Mouse (Mus musculus): ENCODE data around the gene Jarid2. TPM values are rescaled to one million over a fixed set of nuclear protein-coding genes. Genes with fewer than 3 reads are reported as not detected.
A peak's percentile ranks its signal among the peaks of the same experiment; 100 is the strongest.

Gene Jarid2
- polyA plus RNA-seq (2012), result 0.74 and 0.96 TPM in 2 replicates

- Histone ChIP-seq H3K36me3 (ENCODE audit: control insufficient read depth) (no peaks in the 10 kb centered on the region), H3K27me3 (ENCODE audit: control insufficient read depth) (no peaks in the 10 kb centered on the region), H3K9me3 (ENCODE audit: control insufficient read depth, low read length) (no peaks in the 10 kb centered on the region), H3K4me1 (ENCODE audit: control insufficient read depth) (peaks cover 39% of the 10 kb centered on the region), H3K4me3 (replicated peaks) (peak within 1 kb of the TSS; percentile 89)
- no peak for TF ChIP-seq GATA1 (IDR thresholded peaks at IDR 0.05; ENCODE audit: low read length)
- no peak for TF ChIP-seq TAL1 (IDR thresholded peaks at IDR 0.05; ENCODE audit: low read length)
Observed at GRCm38 (mm10) chr13:44729424-44729971, at the start of gene Jarid2. Jarid2 (plus strand) TSS chr13:44729474.

- no peak for TF ChIP-seq TAL1 (IDR thresholded peaks at IDR 0.05; ENCODE audit: low read length)
- TF ChIP-seq GATA1 (IDR thresholded peaks at IDR 0.05; ENCODE audit: low read length), result no peak
- no peaks in the 10 kb centered on the region for H3K4me1 ChIP-seq (ENCODE audit: control insufficient read depth)
- H3K9me3 ChIP-seq (ENCODE audit: control insufficient read depth, low read length), result no peaks in the 10 kb centered on the region; the same call in 1 of the 2 replicates
- no peak overlapping the region for H3K4me3 ChIP-seq (replicated peaks)
- H3K36me3 ChIP-seq (ENCODE audit: control insufficient read depth), result no peaks in the 10 kb centered on the region
- H3K27me3 ChIP-seq (ENCODE audit: control insufficient read depth), result peaks cover 29% of the 10 kb centered on the region
Observed at GRCm38 (mm10) chr13:44681051-44681450, 48.2 kb upstream of the Jarid2 start.

GRCm38 (mm10) chr13:44688140-44688539, 41.1 kb upstream of the Jarid2 start:
- TF ChIP-seq GATA1 (IDR thresholded peaks at IDR 0.05; ENCODE audit: low read length) (no peak), TAL1 (IDR thresholded peaks at IDR 0.05; ENCODE audit: low read length) (no peak)
- no peaks in the 10 kb centered on the region for H3K4me1 ChIP-seq (ENCODE audit: control insufficient read depth)
- no peak overlapping the region for H3K4me3 ChIP-seq (replicated peaks)
- no peaks in the 10 kb centered on the region for H3K27me3 ChIP-seq (ENCODE audit: control insufficient read depth)
- no peaks in the 10 kb centered on the region for H3K36me3 ChIP-seq (ENCODE audit: control insufficient read depth)
- H3K9me3 ChIP-seq (ENCODE audit: control insufficient read depth, low read length), result no peaks in the 10 kb centered on the region

- Histone ChIP-seq H3K36me3 (ENCODE audit: control insufficient read depth) (no peaks in the 10 kb centered on the region), H3K27me3 (ENCODE audit: control insufficient read depth) (peaks cover 4% of the 10 kb centered on the region; the same call in 1 of the 2 replicates), H3K9me3 (ENCODE audit: control insufficient read depth, low read length) (no peaks in the 10 kb centered on the region), H3K4me1 (ENCODE audit: control insufficient read depth) (peaks cover 9% of the 10 kb centered on the region), H3K4me3 (replicated peaks) (no peak overlapping the region)
- TF ChIP-seq TAL1 (IDR thresholded peaks at IDR 0.05; ENCODE audit: low read length), result no peak
- no peak for TF ChIP-seq GATA1 (IDR thresholded peaks at IDR 0.05; ENCODE audit: low read length)
Observed at GRCm38 (mm10) chr13:44697628-44698027, 31.6 kb upstream of the Jarid2 start.

- H3K4me1 ChIP-seq (ENCODE audit: control insufficient read depth), result peaks cover 29% of the 10 kb centered on the region
- H3K9me3 ChIP-seq (ENCODE audit: control insufficient read depth, low read length), result no peaks in the 10 kb centered on the region
- no peak overlapping the region for H3K4me3 ChIP-seq (replicated peaks)
- no peaks in the 10 kb centered on the region for H3K36me3 ChIP-seq (ENCODE audit: control insufficient read depth)
- no peaks in the 10 kb centered on the region for H3K27me3 ChIP-seq (ENCODE audit: control insufficient read depth)
- TF ChIP-seq GATA1 (IDR thresholded peaks at IDR 0.05; ENCODE audit: low read length) (no peak), TAL1 (IDR thresholded peaks at IDR 0.05; ENCODE audit: low read length) (no peak)
Observed at GRCm38 (mm10) chr13:44704036-44704801, 25.1 kb upstream of the Jarid2 start.

- Histone ChIP-seq H3K4me3 (replicated peaks) (no peak overlapping the region), H3K9me3 (ENCODE audit: control insufficient read depth, low read length) (no peaks in the 10 kb centered on the region), H3K27me3 (ENCODE audit: control insufficient read depth) (no peaks in the 10 kb centered on the region), H3K36me3 (ENCODE audit: control insufficient read depth) (no peaks in the 10 kb centered on the region), H3K4me1 (ENCODE audit: control insufficient read depth) (peaks cover 39% of the 10 kb centered on the region)
- TF ChIP-seq GATA1 (IDR thresholded peaks at IDR 0.05; ENCODE audit: low read length) (no peak), TAL1 (IDR thresholded peaks at IDR 0.05; ENCODE audit: low read length) (no peak)
Observed at GRCm38 (mm10) chr13:44705031-44705742, 24.1 kb upstream of the Jarid2 start.

- Histone ChIP-seq H3K4me1 (ENCODE audit: control insufficient read depth) (peaks cover 44% of the 10 kb centered on the region), H3K9me3 (ENCODE audit: control insufficient read depth, low read length) (no peaks in the 10 kb centered on the region), H3K36me3 (ENCODE audit: control insufficient read depth) (no peaks in the 10 kb centered on the region), H3K27me3 (ENCODE audit: control insufficient read depth) (no peaks in the 10 kb centered on the region), H3K4me3 (replicated peaks) (no peak overlapping the region)
- TF ChIP-seq TAL1 (IDR thresholded peaks at IDR 0.05; ENCODE audit: low read length), result no peak
- TF ChIP-seq GATA1 (IDR thresholded peaks at IDR 0.05; ENCODE audit: low read length), result no peak
Observed at GRCm38 (mm10) chr13:44705743-44706044, 23.6 kb upstream of the Jarid2 start.

GRCm38 (mm10) chr13:44706206-44706915, 22.9 kb upstream of the Jarid2 start:
- H3K4me1 ChIP-seq (ENCODE audit: control insufficient read depth), result peaks cover 50% of the 10 kb centered on the region
- no peaks in the 10 kb centered on the region for H3K27me3 ChIP-seq (ENCODE audit: control insufficient read depth)
- H3K4me3 ChIP-seq (replicated peaks), result no peak overlapping the region
- no peaks in the 10 kb centered on the region for H3K9me3 ChIP-seq (ENCODE audit: control insufficient read depth, low read length)
- no peak for TF ChIP-seq GATA1 (IDR thresholded peaks at IDR 0.05; ENCODE audit: low read length)
- no peak for TF ChIP-seq TAL1 (IDR thresholded peaks at IDR 0.05; ENCODE audit: low read length)
- no peaks in the 10 kb centered on the region for H3K36me3 ChIP-seq (ENCODE audit: control insufficient read depth)

- H3K9me3 ChIP-seq (ENCODE audit: control insufficient read depth, low read length), result no peaks in the 10 kb centered on the region
- H3K4me3 ChIP-seq (replicated peaks), result no peak overlapping the region
- H3K36me3 ChIP-seq (ENCODE audit: control insufficient read depth), result no peaks in the 10 kb centered on the region
- H3K27me3 ChIP-seq (ENCODE audit: control insufficient read depth), result no peaks in the 10 kb centered on the region
- TF ChIP-seq TAL1 (IDR thresholded peaks at IDR 0.05; ENCODE audit: low read length) (no peak), GATA1 (IDR thresholded peaks at IDR 0.05; ENCODE audit: low read length) (no peak)
- peaks cover 55% of the 10 kb centered on the region for H3K4me1 ChIP-seq (ENCODE audit: control insufficient read depth)
Observed at GRCm38 (mm10) chr13:44707176-44707575, 22.1 kb upstream of the Jarid2 start.

Data from erythroblast, embryonic 14.5 days (primary cell).